Mouse (Mus musculus) left cerebral cortex, postnatal 14 days (tissue): ENCODE results near the gene Jph2. TPM values are rescaled to one million over a fixed set of nuclear protein-coding genes. Genes with fewer than 3 reads are reported as not detected.
A peak's percentile ranks its signal among the peaks of the same experiment; 100 is the strongest.
"Not testable (repeated sequence)": the region's sequence is repeated elsewhere in the genome, so short reads cannot be mapped to it uniquely, and the experiment has no call there.

Experiments used
- DNase-seq, 2 experiments: peaks; one replicate each; pipeline ENCODE4 v3.0.0; 2021 to 2022; ENCODE audit warnings: low spot score in 2 of 2, mixed read lengths in 1 of 2
- intact Hi-C: fragments of 180-260 bp; cut with DNase I; formaldehyde crosslinking; loops from one replicate; pipeline ENCODE4 v1.15.1; 2025
- total RNA-seq, 2 experiments: library from RNA; stranded (reverse); gene quantifications; 2 replicates each; pipeline ENCODE4 v1.2.3; 2021

The Jph2 gene
- total RNA-seq, 2 experiments from 2014 or later: 0.51 to 0.72 TPM

GRCm38 (mm10) chr2:163412846-163413590 lies 15.2 kb upstream of the Jph2 start:
- no peak for DNase-seq
- intact Hi-C loops: loop anchor here (10.0 kb wide), 1 partner anchor 468 kb away; the partner anchor contains the start of gene L3mbtl1

- DNase-seq: peak in 1 of 2 experiments; percentile 21
- intact Hi-C loops: loop anchor here (10.0 kb wide), 1 partner anchor 468 kb away; the partner anchor contains the start of gene L3mbtl1
Measured at GRCm38 (mm10) chr2:163412419-163412818, 14.6 kb upstream of the Jph2 start.

- intact Hi-C loops: loop anchor here (10.0 kb wide), 1 partner anchor 467 kb away; the partner anchor contains the start of gene L3mbtl1
- DNase-seq: no peak
Measured at GRCm38 (mm10) chr2:163411840-163412239, 14.0 kb upstream of the Jph2 start.

- intact Hi-C loops: loop anchor here (10.0 kb wide), 1 partner anchor 467 kb away; the partner anchor contains the start of gene L3mbtl1
- DNase-seq: not testable (repeated sequence)
Measured at GRCm38 (mm10) chr2:163411344-163411743, 13.6 kb upstream of the Jph2 start.

GRCm38 (mm10) chr2:163410211-163410610 lies 12.4 kb upstream of the Jph2 start:
- intact Hi-C loops: loop anchor here (10.0 kb wide), 1 partner anchor 465 kb away; the partner anchor contains the start of gene L3mbtl1
- no peak for DNase-seq

GRCm38 (mm10) chr2:163404037-163404815 lies 6.4 kb upstream of the Jph2 start:
- intact Hi-C loops: loop anchor here (5.0 to 10.0 kb wide), 2 partner anchors 302 to 359 kb away; no protein-coding TSS in a partner anchor
- DNase-seq: no peak

GRCm38 (mm10) chr2:163401221-163401620 lies 3.4 kb upstream of the Jph2 start:
- intact Hi-C loops: loop anchor here (1.0 to 10.0 kb wide), 3 partner anchors 61 to 356 kb away; no protein-coding TSS in a partner anchor
- peak; percentile 90 for DNase-seq

GRCm38 (mm10) chr2:163399222-163399621 lies 1.4 kb upstream of the Jph2 start:
- no peak for DNase-seq
- intact Hi-C loops: no loop called here

GRCm38 (mm10) chr2:163398770-163399169 lies 977 bp upstream of the Jph2 start:
- no peak for DNase-seq
- intact Hi-C loops: no loop called here

GRCm38 (mm10) chr2:163397071-163397470 lies 722 bp downstream of the Jph2 start:
- intact Hi-C loops: no loop called here
- no peak for DNase-seq

- no peak for DNase-seq
- intact Hi-C loops: no loop called here
Measured at GRCm38 (mm10) chr2:163394977-163395376, 2.8 kb downstream of the Jph2 start.

GRCm38 (mm10) chr2:163393976-163394375 lies 3.8 kb downstream of the Jph2 start:
- intact Hi-C loops: no loop called here

GRCm38 (mm10) chr2:163393241-163393640 lies 4.6 kb downstream of the Jph2 start:
- intact Hi-C loops: no loop called here
- no peak for DNase-seq

More at GRCm38 (mm10) chr2:163393976-163394375, 3.8 kb downstream of the Jph2 start:
- no peak for DNase-seq

- no peak for DNase-seq
- intact Hi-C loops: no loop called here
Measured at GRCm38 (mm10) chr2:163392436-163392835, 5.4 kb downstream of the Jph2 start.

- DNase-seq: no peak
- intact Hi-C loops: no loop called here
Measured at GRCm38 (mm10) chr2:163386423-163387190, 11.2 kb downstream of the Jph2 start.

- intact Hi-C loops: no loop called here
- DNase-seq: no peak
Measured at GRCm38 (mm10) chr2:163385126-163385525, 12.7 kb downstream of the Jph2 start.

GRCm38 (mm10) chr2:163381246-163381645 lies 16.5 kb downstream of the Jph2 start:
- intact Hi-C loops: no loop called here
- no peak for DNase-seq

- intact Hi-C loops: no loop called here
- DNase-seq: no peak
Measured at GRCm38 (mm10) chr2:163379366-163379765, 18.4 kb downstream of the Jph2 start.

GRCm38 (mm10) chr2:163376082-163376481 lies 21.7 kb downstream of the Jph2 start:
- DNase-seq: no peak

More at GRCm38 (mm10) chr2:163376082-163376481, 21.7 kb downstream of the Jph2 start:
- intact Hi-C loops: no loop called here
